Mouse (Mus musculus) urinary bladder, postnatal 25 days (tissue): ENCODE data around the gene Arl6ip4.

Experiments used
- DNase-seq: peaks from one replicate; pipeline ENCODE4 v3.0.0; 2022; ENCODE audit warnings: low spot score

The Arl6ip4 gene

DNA sequence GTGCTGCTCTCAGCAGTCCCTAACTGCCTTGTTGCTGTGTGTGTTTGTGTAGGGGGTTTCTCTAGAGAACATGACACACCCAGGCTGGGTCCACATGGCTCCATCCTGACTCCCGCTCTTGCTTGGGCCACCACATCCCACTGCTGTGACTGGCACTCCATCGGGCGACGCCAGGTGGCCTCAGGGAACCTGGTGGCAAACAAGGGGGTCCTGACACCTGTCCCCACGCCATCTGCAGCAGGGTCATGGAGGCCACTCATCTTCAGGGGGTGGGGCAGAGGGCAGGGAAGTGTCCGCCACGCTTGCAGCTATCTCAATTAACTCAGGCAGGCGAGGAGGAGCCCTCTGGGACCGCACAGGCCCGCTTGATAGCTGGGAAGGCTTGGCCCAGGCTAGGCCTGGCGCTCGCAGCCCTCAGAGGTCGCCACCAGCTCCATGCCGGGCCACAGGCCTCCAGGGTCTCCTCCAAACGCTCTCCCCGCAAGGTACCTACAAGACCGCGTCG, 20.8 kb upstream of the Arl6ip4 start:
- DNase-seq: no peak

DNA sequence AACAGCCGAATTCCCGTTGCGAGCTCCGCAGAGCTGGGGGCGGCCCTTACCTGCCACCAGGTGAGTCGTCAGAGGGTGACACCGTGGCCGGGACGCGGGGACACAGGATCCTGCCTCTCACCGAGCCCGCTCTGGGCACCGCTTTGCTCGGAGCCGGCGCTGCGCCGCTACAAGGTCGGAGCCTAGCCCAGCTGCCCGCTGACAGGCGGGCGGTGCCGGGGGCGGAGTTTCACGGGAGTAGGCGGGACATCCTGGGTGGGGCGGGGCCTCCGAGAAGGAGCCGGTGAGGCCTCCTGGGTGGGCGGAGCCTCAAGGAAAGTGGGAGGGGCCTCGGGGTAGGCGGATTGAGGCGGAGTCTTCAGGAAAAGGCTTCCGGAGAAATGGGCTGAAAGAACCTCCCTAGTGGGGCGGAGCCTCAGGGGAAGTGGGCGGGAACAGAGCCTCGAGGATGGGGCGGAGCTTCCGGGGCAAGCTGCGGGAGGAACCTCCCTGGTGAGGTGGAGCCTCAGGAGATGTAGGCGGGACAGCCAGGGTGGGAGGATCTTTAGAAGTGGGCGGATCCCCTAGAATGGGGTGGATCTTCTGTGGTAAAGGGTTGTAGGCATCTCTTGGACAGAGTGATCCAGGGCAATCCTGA, 20.2 kb upstream of the Arl6ip4 start, which contains the start of gene Abcb9:
Abcb9 (minus strand) TSS at position 203 of the 637 bp plus-strand sequence.
- peak; percentile 99 for DNase-seq

DNA sequence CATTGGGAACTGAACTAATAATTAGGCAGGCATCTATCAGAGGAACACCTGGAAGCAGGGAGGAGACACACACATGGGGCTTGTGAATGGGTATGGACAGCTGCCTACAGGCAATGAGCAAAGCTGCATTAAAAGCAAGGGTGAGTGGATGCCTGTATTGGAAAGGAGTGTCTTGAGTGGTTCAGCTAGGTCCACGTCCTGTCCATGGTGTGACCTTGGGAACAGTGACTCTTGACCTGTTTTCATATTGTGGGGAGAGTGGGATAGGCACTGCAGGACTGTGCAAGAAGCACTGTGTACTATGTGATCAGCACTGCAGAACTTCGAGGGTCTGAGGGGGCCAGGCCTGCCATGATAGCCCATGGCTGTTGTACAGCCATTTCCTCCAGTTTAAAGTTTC, 17.0 kb upstream of the Arl6ip4 start:
- no peak for DNase-seq

DNA sequence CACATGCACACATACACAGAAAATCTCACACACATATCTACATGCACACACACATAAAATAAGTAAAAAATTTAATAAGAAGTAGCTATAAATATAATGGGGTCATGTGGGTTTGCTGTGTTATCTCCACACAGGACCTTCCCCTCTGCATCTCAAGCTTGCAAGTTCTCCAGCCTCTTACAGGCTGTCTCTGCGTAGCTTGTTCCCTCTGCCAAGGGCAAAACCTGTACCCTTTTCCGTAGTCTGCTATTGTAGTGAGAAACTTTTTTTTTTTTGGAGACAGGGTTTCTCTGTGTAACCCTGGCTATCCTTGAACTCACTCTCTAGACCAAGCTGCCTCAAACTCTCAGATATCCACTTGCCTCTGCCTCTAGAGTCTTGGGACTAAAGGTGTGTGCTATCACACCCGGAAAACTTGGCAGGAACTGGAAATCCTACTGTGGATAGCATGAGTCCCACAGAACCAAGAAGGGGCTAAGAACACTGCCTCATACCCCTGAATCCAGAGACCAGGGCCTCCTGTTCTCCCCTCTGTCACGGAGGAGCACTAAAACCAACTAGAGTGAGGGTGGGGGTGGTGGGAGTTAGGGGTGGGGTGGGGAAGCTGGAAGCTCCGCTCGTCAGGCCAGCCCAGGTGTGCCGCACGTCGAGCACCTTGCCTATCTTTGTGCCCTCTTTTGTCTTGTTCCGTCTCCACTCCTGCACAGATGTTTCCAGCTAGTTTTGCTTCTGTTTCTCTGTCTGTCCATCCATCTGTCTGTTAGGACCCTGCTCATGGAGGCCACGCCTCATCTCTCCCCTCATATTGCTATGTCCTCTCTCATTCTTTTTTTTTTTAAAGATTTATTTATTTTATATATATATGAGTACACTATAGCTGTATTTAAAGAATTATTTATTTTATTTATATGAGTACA, 15.5 kb upstream of the Arl6ip4 start:
- DNase-seq: no peak

DNA sequence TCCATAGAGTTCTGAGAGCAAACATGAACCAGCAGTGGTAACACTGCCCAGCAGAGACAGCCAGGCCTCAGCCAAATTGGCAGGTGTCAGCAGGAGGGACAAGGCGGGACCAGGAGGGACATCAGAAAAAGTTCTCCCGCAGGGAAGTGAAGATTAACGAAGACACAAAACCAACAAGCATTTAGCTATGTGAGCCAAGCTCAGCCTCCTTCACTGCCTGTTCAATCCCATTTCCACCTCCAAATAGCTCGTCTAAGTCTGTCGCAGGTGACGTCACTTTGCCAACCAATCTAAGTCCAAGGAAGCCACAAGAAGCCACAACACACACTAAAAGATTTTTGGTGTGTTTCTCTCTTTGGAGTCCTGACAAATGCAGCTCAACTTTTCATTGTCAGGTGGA, 13.6 kb upstream of the Arl6ip4 start:
- no peak for DNase-seq

DNA sequence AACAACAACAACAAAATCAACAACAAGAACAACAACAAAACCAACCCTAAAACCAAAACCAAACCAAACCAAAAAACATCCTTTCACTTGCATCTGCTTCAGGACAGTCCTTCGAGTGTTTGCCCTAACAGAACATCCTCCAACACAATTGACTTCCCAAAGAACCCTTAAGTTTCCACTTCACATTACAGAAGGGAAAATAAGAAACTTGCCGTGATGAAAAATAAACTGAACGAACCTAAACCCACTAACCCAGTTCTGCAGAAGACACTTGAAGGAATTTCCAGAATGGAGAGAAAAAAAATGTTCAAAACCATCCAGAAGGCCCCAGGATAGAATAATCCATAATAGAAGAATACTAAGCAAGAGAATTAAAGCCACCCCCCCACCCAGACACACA, 12.9 kb upstream of the Arl6ip4 start:
- no peak for DNase-seq

DNA sequence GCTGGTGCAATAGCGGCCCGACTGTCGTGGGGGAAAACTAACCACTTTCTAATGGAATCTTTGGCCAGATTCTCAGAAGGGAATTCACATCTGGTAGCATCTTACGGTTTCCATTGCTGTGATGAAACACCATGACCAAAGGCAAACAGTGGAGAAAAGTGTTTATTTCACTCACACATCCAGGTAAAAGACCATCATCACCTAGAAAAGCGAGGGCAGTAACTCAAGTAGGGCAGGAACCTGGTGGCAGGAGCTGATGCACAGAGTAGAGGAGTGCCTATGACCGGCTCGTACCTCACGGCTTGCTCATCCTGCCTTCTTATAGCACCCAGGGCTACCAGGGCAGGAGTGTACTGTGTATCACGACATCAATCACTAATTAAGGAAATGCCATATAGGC, 12.3 kb upstream of the Arl6ip4 start:
- no peak for DNase-seq

DNA sequence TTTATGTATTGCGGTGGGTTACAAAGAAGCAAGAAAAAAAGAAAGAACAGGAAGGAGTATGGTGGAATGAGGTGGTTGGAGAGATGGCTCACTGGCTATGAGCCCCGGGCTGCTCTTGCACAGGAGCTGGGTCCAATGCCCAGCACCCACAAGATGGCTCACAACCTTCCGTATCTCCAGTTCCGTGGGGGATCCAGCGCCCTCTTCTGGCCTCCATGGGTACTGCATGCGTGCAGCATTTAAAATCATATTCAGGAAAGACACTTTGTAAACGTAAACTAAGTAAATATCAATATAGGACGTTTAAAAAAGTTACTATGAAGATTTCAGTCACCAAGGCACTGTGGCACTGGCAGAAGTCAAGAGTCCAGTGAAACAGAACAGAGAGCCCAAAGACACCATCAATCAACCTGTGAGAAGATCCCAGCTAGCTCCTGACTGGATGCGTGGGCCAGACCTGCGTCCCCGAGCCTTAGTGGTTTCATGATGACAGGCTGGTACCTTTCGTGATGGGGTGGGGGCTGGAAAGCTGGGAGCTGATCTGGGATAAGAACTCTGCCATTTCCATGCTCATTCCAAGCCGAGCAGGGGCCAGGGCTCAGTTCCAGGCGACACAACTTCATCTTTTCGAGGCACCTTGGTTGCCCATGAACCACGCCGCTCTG, 4.7 kb upstream of the Arl6ip4 start:
- DNase-seq: peak; percentile 21

DNA sequence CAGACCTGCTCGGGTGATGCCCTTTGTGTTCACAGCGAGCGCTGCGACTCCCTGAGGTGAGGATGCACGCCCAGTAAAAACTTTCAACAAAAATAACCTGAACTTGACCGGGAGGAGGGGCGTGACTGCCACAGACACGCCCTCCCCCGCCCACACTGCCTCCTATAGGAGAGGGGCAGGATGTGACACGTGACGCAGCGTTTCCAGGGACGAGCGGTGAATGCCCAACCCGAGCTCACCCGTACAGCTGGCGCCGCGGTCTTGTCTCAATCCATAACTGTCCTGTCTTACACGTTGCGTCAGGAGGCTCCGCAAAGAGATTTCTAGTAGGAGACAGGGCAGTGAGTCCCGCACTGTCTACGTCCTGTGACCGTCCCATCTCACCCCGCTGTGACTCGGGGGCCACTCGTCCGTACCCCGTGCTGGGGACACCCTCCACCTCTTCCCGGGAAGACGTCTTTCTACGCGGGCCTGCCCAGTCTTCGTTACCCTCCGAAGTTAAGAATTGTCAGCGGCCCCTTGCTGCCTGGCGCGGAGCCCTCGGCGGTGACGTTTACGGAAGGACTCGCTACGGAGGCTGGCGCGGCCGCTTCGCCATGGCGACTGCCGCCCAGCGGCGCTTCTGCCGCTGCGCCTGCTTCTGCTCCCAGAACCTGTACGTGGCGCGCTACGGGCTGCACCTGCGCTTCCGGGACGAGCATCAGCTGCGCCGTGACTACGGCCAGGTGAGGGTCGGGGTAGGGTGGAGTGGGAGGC, 4.0 kb upstream of the Arl6ip4 start, which contains the start of gene Ogfod2:
Ogfod2 (plus strand) TSS at position 556 of the 756 bp plus-strand sequence.
- DNase-seq: peak; percentile 90

DNA sequence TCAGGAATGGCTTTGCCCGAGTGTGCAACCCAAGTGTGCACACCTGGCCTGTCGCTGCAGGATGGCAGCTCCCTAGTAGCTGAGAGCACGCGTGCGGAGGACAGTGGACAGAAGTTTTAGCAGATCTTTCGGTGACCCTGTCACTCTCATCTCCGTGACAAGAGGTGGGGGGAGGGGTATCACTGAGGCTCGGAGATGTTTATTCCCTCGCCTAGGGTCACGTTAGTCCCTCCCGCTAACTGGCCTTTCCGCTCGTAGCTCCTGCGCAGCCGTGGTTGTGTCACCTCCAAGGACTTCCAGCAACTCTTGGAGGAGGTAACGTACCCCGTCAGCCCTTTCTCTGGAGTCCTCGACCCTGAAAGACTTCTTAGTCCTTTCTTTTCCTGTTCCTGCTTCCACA, 3.4 kb upstream of the Arl6ip4 start:
- no peak for DNase-seq

DNA sequence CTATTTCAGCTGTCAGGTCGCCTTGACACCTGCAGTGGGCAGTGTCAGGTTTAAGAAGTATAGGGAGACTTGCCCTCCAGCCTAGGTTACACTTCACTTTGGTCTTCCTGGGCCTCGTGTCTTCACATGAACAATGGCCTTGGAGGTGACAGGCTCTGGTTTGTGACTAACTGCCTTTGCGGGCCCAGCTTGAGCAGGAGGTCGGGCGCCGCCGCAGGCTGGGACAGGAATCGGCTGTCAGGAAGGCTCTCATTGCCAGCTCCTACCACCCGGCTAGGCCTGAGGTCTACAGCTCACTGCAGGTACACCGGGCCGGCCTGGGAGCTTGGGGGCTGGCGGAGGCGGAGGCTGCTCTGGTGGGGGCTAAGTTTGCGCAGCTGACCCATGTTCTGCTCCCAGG, 2.9 kb upstream of the Arl6ip4 start:
- DNase-seq: peak; percentile 42

DNA sequence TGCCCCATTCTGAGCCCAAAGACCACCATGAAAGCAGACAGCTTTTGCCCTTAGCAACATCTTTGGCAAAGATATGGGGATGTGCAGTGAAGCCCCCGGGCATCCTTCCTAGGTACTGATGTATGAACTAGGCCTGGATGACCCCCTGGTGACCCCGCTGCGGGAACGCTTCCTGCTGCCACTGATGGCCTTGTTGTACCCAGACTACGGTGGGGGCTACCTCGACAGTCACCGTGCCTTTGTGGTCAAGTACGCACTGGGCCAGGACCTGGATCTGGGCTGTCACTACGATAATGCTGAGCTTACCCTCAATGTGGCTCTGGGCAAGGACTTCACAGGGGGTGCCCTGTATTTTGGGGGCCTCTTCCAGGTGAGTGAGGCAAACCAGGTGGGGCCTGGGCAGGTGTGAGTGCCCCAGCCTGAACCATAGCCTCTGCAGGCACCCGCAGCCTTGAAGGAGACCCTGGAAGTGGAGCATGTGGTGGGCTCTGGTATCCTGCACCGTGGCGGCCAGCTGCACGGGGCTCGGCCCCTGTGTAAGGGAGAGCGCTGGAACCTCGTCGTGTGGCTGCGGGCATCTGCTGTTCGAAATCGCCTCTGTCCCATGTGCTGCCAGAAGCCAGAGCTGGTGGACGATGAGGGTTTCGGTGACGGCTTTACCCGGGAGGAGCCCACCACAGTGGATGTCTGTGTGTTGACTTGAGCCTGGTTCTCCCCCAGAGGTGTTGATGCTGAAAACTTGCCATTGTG, 1.4 kb upstream of the Arl6ip4 start:
- DNase-seq: no peak

DNA sequence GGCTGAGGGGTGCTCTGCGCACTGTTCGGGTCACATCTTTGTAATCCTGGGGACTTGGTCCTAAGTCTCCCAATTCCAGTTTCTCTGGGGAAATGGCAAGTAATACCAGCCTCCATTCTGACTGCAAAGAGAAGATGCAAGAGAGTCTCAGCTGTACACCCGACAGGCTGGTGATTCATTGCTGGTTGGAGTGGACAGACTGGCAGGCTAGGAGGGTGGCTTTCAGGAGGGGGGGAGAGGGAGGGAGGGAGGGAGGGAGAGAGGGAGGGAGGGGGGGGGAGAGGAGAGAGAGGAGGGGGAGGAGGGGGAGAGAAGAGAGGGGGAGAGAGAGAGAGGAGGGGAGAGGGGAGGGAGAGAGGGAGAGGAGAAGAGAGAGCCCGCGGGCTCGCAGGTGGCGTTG, 358 bp upstream of the Arl6ip4 start:
- DNase-seq: no peak

DNA sequence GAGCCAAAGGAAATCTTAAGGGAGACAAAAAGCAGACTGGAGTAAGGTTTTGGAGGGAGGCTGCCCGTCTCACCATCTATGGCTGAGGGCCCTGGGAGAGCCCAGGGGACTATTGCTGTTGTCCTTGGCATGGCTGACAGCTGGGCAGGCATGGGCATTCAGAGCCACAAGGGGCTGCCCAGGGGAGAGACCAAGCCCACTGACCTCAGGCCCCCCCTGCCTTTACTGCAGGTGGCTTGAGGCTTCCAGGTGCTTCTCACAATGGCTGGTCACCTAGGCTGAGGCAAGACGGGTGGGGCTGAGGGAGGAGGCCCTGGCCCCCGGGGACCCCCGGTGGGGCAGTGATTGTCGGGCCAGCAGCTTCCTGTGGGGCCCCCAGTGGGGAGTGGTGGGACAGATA, 3.3 kb downstream of the Arl6ip4 start:
- no peak for DNase-seq

DNA sequence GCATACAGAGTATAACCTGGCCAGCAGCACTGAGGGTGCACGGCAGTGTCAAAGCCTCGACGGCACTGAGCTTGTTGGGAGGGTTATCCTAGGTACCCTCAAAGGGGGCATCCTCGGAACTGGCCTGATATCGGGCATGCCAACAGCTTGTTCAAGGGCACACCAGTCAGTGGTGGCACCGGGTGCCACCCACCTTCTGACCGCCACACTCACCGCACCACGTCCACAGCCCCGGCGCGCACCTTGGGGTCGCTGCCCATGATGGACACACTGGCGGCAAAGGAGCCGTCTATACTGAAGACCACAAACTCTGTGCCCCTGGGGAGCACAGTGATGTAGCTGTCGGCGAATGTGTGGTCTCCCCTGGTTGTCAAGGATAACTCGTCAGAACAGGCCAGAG, 6.5 kb downstream of the Arl6ip4 start:
- no peak for DNase-seq

DNA sequence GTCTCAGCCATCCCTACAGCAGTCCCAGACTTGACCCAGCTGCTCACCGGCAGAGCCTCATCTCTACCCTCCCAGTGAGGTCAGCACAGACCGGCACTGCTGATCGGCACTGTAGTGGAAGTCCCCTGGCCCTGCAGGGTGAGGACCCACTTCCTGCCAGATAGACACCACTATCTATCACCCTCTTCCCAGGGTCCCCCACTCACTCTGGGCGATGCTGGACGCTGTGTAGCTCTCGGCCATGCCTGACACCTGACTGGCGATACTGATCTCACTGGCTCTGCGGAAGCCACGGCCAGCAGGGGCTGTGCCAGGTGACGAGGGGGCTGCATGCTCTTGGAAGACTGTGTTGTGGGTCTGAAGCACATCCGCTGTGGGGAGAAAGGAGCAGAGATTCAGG, 9.2 kb downstream of the Arl6ip4 start:
- no peak for DNase-seq

DNA sequence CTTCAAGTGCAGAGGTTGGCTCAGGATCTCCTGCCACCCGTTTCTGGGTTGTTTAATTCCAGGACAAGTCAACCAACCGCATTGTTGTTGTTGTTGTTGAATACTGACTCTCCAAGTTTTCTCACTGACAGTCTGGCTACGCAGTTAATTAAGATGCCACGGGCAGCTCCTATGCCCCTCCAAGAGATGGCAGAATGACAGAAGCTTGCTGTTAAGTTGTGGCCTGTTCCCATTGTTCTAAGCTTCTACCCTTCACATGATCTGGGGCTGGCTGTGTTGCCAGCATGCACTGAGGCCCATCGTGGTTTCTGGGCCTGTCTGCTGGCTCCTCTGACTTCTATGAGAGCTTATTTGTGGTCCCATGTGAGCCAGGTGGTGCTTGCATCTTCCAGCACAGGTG, 18.4 kb downstream of the Arl6ip4 start:
- DNase-seq: no peak

DNA sequence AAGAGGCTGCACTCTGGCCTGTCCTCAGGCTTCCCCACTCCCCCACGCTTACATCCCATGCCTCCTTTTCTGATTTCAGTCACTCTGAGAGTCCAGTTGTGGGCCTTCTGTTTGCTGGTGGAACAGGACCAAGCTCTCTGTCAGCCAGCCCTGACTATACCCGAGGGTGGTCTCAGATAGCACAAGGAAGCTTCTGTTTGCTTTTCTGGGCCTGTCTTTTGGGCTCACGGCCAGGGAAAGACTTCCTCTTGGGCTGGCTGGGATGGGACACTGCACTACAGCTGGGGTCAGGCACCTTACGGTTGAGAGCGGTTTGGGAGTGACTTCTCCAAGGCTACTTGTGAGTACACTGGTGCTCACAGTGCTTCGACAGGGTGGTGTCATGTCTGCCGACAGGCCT, 22.2 kb downstream of the Arl6ip4 start:
- DNase-seq: no peak

DNA sequence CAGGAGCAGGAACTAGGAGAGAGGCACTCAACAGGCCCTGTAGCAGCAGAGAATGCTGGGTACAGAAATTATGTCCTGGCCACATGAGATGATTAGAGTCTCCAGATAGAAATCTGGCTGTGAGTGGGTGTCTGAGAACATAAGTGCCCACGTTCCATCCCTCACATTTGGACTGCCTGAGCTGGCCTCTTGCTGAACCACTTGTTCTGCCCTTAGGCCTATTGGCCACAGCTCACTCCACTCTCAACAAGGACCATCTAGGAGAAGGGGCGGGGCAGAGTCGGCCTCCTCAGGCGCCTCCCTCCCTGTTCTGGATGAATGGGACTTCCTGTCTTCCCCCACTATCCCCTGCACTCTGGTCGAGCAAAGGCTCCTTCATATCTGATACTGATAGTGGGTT, 33.1 kb downstream of the Arl6ip4 start:
- no peak for DNase-seq

DNA sequence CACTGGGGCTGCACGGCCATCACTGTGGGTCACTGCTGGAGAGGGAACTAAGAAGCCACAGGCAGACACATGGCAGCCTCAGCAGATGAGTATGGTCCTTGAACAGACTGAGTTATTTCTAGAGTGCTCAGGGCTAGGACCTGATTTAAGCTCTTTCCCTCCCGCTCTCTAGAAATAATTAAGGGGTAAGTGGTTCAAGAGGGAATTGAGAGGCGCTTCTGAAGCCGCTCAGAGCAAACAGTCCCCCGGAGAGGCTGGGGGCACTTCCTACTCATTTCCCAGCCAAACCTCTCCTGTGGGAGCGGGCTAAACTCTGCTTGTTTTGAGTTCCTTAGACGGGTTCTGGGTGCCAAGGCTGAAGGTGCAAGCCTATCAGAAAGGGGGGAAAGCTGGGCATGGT, 35.0 kb downstream of the Arl6ip4 start:
- DNase-seq: no peak

DNA sequence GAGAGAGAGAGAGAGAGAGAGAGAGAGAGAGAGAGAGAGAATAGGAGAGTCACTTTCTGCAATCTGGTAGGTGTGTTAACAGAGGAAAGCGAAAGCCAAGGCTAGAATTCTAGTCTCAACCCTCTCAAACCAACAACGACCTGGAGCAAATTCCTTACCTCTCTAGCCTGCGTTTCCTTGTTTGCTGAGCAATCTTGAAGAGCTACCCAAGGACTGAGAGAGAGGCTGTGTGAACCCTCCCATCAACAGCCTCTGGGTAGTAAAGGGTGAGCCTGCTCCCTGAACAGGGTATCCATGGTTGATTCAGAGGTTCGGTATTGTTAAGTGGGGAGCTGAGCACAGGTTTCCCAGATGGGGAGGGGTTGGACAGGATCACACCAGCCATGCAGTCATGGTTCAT, 36.8 kb downstream of the Arl6ip4 start:
- no peak for DNase-seq
